Mouse (Mus musculus) intestine, embryonic 16.5 days (tissue): ENCODE results near the gene Aldh1l1. TPM values are rescaled to one million over a fixed set of nuclear protein-coding genes. Genes with fewer than 3 reads are reported as not detected.

Experiments used
- ATAC-seq: fragments of 200-750 bp; cut with Nextera tagmentation; 2 replicates; pipeline ENCODE4 v1.8.0; 2017; ENCODE audit warnings: moderate TSS enrichment, moderate library complexity
- H3K27ac ChIP-seq: fragments of 300-500 bp; sonication (generic); 2 replicates; pipeline ENCODE4 v1.5.1; 2014; ENCODE audit warnings: mild to moderate bottlenecking, low read length
- H3K27me3 ChIP-seq: fragments of 300-500 bp; sonication (generic); replicated peaks from 2 replicates; pipeline ENCODE4 v1.6.1; 2014; ENCODE audit warnings: low read length, control low read depth, mixed read lengths; ENCODE audit not compliant: control insufficient read depth, insufficient read depth
- H3K36me3 ChIP-seq: fragments of 300-500 bp; sonication (generic); 2 replicates; pipeline ENCODE4 v1.6.1; 2014; ENCODE audit warnings: low read length, control low read depth; ENCODE audit not compliant: control insufficient read depth, insufficient read depth
- H3K4me1 ChIP-seq: fragments of 300-500 bp; sonication (generic); 2 replicates; pipeline ENCODE4 v1.6.1; 2014; ENCODE audit warnings: low read length, control low read depth, mixed read lengths; ENCODE audit not compliant: control insufficient read depth, insufficient read depth
- H3K4me2 ChIP-seq: fragments of 300-500 bp; sonication (generic); 2 replicates; pipeline ENCODE4 v1.6.1; 2014; ENCODE audit warnings: low read depth, low read length, control low read depth
- H3K4me3 ChIP-seq: fragments of 300-500 bp; sonication (generic); 2 replicates; pipeline ENCODE4 v1.5.1; 2014; ENCODE audit warnings: mild to moderate bottlenecking, low read length
- H3K9ac ChIP-seq: fragments of 300-500 bp; sonication (generic); 2 replicates; pipeline ENCODE4 v1.6.1; 2014; ENCODE audit warnings: low read depth, low read length
- H3K9me3 ChIP-seq: fragments of 300-500 bp; sonication (generic); 2 replicates; pipeline ENCODE4 v1.6.1; 2016; ENCODE audit warnings: low read length, control low read depth; ENCODE audit not compliant: control insufficient read depth
- WGBS: fragments of 180-500 bp; shearing (Covaris S2); extraction: QIAGEN DNeasy Blood & Tissue Kit; methylation state at CpG from one replicate; pipeline ENCODE4 v1.1.7; 2014; 5-methylcytosine and 5-hydroxymethylcytosine counted together
- polyA plus RNA-seq: library from polyadenylated mRNA; unstranded; fragments of >200 nt; fragmentation: Nextera tagmentation; extraction: Ambion mirVana; gene quantifications from 2 replicates; pipeline ENCODE4 v1.2.1, GENCODE M21; 2015

Gene Aldh1l1
- polyA plus RNA-seq, 1 experiment from 2014 or later, result 27.4 TPM

DNA sequence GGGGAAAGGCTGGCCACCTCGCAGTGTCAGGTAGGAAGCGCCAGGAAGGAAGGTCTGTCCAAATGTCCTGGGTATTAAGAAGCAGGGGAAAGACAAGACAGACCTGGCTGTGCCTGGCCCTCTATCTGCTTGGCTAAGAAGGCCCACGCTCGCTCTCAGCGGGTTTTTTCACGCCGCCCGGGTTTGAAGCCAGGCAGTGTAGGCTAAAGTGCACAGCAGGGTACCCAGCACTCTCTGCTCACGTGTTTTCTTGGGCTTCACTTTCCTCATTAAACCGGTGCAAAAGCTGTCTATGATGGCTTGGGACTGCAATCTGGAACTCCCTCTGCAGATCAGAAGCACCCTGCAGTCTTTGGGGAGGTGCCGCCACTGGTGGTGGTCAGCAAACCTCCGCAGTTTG is 24.5 kb upstream of the Aldh1l1 start:
- peaks cover 12% of the 10 kb centered on the region for H3K4me1 ChIP-seq
- 26% methylated on average over 12 of the region's 12 CpGs for WGBS
- H3K36me3 ChIP-seq, result no peaks in the 10 kb centered on the region
- peak overlapping the region; percentile 68 for H3K4me3 ChIP-seq
- H3K27me3 ChIP-seq, result peaks cover 16% of the 10 kb centered on the region
- H3K4me2 ChIP-seq, result peak overlapping the region; percentile 100
- H3K27ac ChIP-seq, result no peak overlapping the region
- ATAC-seq, result no peak
- H3K9me3 ChIP-seq, result no peaks in the 10 kb centered on the region
- no peak overlapping the region; the same call in 1 of the 2 replicates for H3K9ac ChIP-seq

DNA sequence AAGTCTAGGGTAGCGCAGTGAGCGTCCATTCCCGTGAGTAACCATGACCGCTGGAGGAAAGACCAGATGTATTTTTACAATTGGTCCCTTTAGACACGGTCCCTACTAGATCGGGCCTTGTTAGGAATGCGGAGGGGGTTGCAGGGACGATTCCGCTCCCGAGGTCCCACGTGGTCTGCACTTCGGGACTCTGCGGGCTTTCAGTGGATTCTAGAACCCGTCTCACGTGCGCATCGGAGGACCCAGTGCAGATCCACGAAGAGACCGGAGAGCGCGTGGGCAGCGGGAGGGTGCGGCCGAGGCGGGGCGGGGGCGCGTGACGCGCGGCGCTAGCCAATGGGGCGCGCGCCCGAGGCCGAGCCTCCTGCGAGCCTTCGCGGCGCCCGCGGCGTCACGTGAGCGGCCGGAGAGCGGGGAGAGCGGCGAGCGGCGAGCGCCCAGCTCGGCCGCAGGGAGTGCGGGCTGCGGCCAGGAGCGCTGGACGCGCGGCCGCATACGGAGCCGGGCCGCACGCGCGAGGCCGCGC is 24.0 kb upstream of the Aldh1l1 start, which contains the start of gene Klf15:
TSS of gene Klf15 (plus strand) at position 396 of the 526 bp plus-strand sequence.
- H3K9ac ChIP-seq, result peak within 1 kb of the TSS; percentile 75
- WGBS, result under 1% methylated on average over 44 of the region's 70 CpGs
- H3K4me3 ChIP-seq, result peak within 1 kb of the TSS; percentile 68
- peak within 1 kb of the TSS; percentile 11; the same call in 1 of the 2 replicates for H3K27ac ChIP-seq
- peak within 1 kb of the TSS; percentile 100 for H3K4me2 ChIP-seq
- ATAC-seq, result peak; percentile 81
- H3K4me1 ChIP-seq, result peaks cover 12% of the 10 kb centered on the region
- H3K9me3 ChIP-seq, result no peaks in the 10 kb centered on the region
- peaks cover 16% of the 10 kb centered on the region for H3K27me3 ChIP-seq
- H3K36me3 ChIP-seq, result no peaks in the 10 kb centered on the region

DNA sequence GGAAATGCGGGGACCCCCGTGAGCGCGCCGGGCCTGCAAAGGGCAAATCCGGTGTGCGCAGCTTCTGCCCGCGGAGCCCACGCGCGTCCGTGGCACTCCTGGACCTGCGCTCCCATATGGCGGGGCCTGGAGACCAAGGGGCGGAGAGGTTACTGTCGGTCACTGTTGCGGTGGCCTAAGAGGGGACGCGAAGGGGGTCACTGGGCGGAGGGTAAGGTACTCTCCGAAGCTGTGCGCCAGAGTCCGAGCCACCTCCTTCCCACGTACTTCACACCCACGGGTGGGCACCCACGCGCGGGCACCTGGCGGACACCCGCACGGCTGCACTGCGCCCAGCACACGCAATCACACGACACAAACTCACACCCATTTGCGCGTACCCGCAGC is 23.4 kb upstream of the Aldh1l1 start:
- H3K4me3 ChIP-seq, result peak overlapping the region; percentile 68
- H3K4me2 ChIP-seq, result peak overlapping the region; percentile 100
- peaks cover 16% of the 10 kb centered on the region for H3K27me3 ChIP-seq
- no peaks in the 10 kb centered on the region for H3K36me3 ChIP-seq
- H3K9me3 ChIP-seq, result no peaks in the 10 kb centered on the region
- peaks cover 12% of the 10 kb centered on the region for H3K4me1 ChIP-seq
- peak overlapping the region; percentile 75 for H3K9ac ChIP-seq
- peak; percentile 45 for ATAC-seq
- peak overlapping the region; percentile 11; the same call in 1 of the 2 replicates for H3K27ac ChIP-seq
- WGBS, result under 1% methylated on average over 38 of the region's 38 CpGs

DNA sequence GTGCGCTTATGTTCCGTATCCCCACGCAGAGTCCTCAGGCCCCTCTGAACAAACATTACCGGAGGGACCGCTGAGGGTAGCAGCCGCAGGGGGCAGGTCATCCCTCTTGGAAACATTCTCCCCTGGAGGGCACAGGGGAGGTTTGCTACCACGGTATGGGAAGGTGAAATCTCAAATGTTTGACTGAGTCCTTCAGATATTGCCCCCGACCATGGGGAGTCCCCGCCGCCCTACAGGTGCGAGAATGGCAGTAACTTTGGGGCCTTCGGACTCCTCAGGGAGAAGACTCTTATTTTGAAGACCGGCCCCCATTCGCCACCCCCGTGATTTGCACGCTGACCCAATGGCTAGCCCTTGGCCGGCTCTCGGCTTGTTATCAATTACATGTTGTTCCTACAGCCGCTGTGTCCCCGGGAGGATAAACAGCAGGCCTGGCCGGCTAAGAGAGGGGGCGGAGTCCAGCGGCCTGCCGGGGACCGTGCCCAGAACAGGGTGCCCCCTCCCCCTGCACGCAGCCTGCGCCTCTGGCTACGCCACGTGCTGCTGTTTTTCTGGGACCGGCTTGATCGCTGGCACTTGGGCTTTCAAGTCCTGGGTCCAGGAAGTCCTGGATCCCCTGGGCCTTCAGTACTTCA is 22.9 kb upstream of the Aldh1l1 start:
- Histone ChIP-seq H3K27ac (peak overlapping the region; percentile 47; the same call in 1 of the 2 replicates), H3K9ac (peak overlapping the region; percentile 75)
- under 1% methylated on average over 31 of the region's 31 CpGs for WGBS

DNA sequence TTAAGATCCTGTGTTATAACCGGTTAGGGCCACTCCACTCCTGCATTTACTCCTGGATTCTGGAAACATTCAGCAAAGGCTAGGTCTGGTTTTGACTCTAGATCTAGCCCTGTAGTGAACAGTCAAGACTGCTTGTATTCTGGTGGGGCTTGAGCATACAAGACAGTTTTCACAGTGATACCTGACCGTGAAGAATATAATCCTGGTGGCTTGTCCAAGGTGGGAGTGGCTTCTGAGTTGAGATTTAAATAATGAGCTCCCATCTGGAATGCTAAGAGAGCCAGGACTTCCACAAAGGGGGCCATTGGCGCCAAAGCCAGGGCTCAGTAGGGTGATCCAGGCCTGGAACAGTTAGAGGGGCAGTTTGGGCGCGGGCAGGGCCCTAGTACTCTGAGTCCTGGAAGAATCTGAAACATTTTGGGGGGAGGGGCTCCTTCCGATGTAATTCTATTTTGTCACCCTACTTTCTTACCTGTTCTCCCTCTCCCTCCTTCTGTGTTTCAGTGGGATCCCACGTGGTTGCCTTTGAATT is 22.3 kb upstream of the Aldh1l1 start:
- peak overlapping the region; percentile 47; the same call in 1 of the 2 replicates for H3K27ac ChIP-seq
- H3K4me1 ChIP-seq, result peaks cover 12% of the 10 kb centered on the region
- peak; percentile 14 for ATAC-seq
- H3K36me3 ChIP-seq, result no peaks in the 10 kb centered on the region
- H3K27me3 ChIP-seq, result peaks cover 16% of the 10 kb centered on the region
- H3K9ac ChIP-seq, result peak overlapping the region; percentile 75; the same call in 1 of the 2 replicates
- 47% methylated on average over 7 of the region's 7 CpGs for WGBS
- H3K4me2 ChIP-seq, result peak overlapping the region; percentile 100
- H3K9me3 ChIP-seq, result no peaks in the 10 kb centered on the region
- H3K4me3 ChIP-seq, result peak overlapping the region; percentile 68

More for the DNA sequence above, 22.9 kb upstream of the Aldh1l1 start:
- Histone ChIP-seq H3K27me3 (peaks cover 16% of the 10 kb centered on the region), H3K9me3 (no peaks in the 10 kb centered on the region), H3K4me3 (peak overlapping the region; percentile 68), H3K36me3 (no peaks in the 10 kb centered on the region), H3K4me2 (peak overlapping the region; percentile 100), H3K4me1 (peaks cover 12% of the 10 kb centered on the region)
- peak; percentile 90 for ATAC-seq

DNA sequence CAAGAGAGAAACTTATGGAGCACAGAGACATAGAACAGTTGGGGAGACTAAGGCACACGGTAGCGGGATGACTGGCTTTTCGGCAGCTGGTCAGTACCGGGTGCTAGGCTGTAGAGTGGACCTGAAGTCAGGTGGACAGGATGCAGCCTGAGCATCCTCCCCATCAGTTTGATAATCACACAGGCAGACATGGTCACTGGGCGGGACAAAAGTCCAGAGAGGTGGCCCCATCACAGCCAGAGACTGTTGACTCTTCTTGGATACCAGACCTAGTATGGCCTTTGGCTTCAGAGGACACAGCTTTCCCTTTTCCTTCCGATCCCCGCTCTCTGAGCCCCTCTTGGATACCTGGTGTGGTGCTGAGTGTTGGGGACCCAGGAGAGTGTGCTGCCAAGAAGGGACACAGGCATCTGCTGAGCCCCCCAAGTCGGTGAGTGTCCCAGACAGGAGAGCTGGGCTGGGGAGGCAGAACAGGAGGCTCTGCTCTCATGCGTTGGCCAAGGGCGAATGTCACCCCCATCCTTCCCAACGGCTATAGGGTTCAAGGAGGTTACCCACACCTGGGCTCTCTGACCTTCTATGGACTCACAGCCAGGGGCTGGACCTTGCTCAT is 21.1 kb upstream of the Aldh1l1 start:
- no peak overlapping the region for H3K4me2 ChIP-seq

DNA sequence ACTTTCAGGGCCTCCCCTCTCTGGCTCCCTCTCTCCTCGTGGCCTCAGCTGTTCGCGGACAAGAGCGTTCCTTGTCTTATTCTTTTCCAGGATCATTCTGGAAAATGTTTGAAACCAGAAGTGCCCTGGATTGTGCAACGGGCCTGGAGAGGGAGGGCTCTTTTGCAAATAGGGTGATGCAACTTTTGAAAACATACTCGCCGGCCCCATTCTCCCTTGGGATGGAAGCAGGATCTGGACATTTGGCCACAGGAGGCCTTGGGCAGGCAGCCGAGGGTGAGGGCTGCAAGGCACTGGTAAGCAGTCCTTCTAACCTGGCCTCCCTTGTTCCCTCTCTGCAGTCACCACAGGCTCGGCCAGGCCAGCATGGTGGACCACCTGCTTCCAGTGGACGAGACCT is 20.1 kb upstream of the Aldh1l1 start:
- H3K9ac ChIP-seq, result no peak overlapping the region
- no peaks in the 10 kb centered on the region for H3K36me3 ChIP-seq
- no peak overlapping the region for H3K4me2 ChIP-seq
- WGBS, result 77% methylated on average over 10 of the region's 10 CpGs
- H3K27me3 ChIP-seq, result peaks cover 14% of the 10 kb centered on the region
- no peak for ATAC-seq
- H3K4me1 ChIP-seq, result peaks cover 17% of the 10 kb centered on the region
- no peaks in the 10 kb centered on the region for H3K9me3 ChIP-seq
- no peak overlapping the region for H3K4me3 ChIP-seq
- H3K27ac ChIP-seq, result no peak overlapping the region

More for the DNA sequence above, 21.1 kb upstream of the Aldh1l1 start:
- no peak overlapping the region for H3K27ac ChIP-seq
- H3K36me3 ChIP-seq, result no peaks in the 10 kb centered on the region
- H3K4me3 ChIP-seq, result no peak overlapping the region
- ATAC-seq, result no peak
- peaks cover 12% of the 10 kb centered on the region for H3K4me1 ChIP-seq
- no peak overlapping the region for H3K9ac ChIP-seq
- 93% methylated on average over 11 of the region's 11 CpGs for WGBS
- H3K9me3 ChIP-seq, result no peaks in the 10 kb centered on the region
- H3K27me3 ChIP-seq, result peaks cover 16% of the 10 kb centered on the region

DNA sequence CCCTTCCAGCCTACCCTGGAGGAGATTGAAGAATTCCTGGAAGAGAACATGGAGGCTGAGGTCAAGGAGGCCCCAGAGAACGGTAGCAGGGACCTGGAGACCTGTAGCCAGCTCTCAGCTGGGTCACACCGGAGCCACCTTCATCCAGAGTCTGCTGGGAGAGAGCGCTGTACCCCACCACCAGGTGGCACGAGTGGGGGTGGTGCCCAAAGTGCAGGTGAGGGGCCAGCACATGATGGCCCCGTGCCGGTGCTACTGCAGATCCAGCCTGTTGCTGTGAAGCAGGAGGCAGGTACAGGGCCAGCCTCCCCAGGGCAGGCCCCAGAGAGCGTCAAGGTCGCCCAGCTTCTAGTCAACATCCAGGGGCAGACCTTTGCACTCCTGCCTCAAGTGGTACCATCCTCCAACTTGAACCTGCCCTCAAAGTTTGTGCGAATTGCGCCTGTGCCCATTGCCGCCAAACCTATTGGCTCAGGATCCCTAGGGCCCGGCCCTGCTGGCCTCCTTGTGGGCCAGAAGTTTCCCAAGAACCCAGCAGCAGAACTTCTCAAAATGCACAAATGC is 19.3 kb upstream of the Aldh1l1 start:
- 93% methylated on average over 12 of the region's 12 CpGs for WGBS
- peaks cover 17% of the 10 kb centered on the region for H3K4me1 ChIP-seq
- no peak overlapping the region for H3K9ac ChIP-seq
- H3K4me2 ChIP-seq, result no peak overlapping the region
- H3K4me3 ChIP-seq, result no peak overlapping the region
- H3K27ac ChIP-seq, result no peak overlapping the region
- no peaks in the 10 kb centered on the region for H3K9me3 ChIP-seq
- H3K36me3 ChIP-seq, result no peaks in the 10 kb centered on the region
- peaks cover 6% of the 10 kb centered on the region for H3K27me3 ChIP-seq
- no peak for ATAC-seq

DNA sequence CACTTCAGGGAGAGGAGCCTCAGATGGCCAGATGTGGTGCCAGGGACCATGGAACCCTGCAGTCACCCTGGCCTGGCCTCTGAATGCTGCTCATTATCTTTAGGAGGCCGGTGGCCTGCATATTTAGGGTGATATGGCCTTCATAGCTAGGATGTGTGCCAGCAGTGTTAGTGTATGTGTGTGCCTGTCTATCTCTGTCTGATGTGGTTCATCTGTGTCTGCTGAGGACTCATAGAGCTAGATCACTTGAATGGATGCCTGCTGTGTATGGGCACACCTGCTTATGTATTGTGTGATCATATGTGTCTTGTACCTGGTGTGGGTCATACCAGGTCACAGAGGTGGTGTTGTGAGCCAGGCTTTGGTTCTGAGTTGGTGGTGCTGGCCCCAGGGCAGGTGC is 18.0 kb upstream of the Aldh1l1 start:
- Histone ChIP-seq H3K9ac (no peak overlapping the region; the same call in 1 of the 2 replicates), H3K27ac (no peak overlapping the region), H3K4me2 (no peak overlapping the region), H3K27me3 (no peaks in the 10 kb centered on the region), H3K36me3 (no peaks in the 10 kb centered on the region), H3K9me3 (no peaks in the 10 kb centered on the region), H3K4me1 (peaks cover 11% of the 10 kb centered on the region), H3K4me3 (no peak overlapping the region)
- WGBS, result 78% methylated on average over 1 of the region's 1 CpGs
- ATAC-seq, result no peak
